Mouse (Mus musculus): ENCODE results near the gene Gpld1.

Gene Gpld1

GRCm38 (mm10) chr13:24942512-24943282, at the start of gene Gpld1:
TSS of gene Gpld1 (plus strand) at chr13:24943152.
- peak; percentile 62 for DNase-seq (ENCODE audit: low read depth, low spot score)

DNA sequence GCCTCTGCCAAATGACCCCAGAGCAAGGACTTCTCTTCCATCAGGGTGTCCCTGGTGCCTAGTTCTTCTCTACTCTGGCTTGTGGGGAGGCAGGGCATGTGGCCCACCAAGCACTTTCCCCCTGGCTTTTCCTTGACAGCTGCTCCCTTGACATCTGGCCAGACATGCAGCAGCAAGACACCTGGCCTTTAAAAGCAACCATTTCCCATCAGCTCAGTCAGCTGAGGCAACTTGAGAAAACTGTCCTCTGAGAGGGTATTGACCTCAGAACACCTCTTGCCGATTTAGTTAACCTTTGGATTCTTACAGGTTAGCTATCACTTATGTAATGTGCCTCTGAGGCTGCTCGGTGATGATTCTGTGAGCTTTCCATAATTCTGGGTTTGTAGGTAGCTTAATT, 49.1 kb upstream of the Gpld1 start:
- no peak for DNase-seq (ENCODE audit: low read depth, low spot score)

DNA sequence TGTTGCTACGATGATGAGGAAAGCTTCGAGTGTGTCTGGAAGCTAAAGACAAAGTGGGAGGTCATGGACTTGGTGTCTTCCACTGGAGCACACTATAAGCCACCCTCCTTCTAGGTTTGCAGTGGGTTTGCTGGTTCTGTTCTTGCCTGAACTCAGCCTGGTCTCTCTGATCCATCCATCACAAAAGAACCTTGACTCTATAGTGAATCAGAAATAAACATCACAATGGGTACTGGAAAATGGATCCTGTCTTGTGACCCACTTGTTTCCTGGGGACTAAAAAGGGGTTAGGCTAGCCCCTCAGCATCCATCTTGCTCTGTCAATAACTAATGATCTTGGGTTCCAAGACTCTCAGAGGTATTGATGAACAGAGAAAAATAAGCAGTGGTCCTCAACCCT, 41.0 kb upstream of the Gpld1 start:
- peak; percentile 58 for DNase-seq (ENCODE audit: low read depth, low spot score)

- no peak for DNase-seq (ENCODE audit: low read depth, low spot score)
Observed at GRCm38 (mm10) chr13:24903412-24903811, 39.5 kb upstream of the Gpld1 start.

GRCm38 (mm10) chr13:24905422-24905821, 37.5 kb upstream of the Gpld1 start:
- DNase-seq (ENCODE audit: low read depth, low spot score): no peak

- peak; percentile 70 for DNase-seq (ENCODE audit: low read depth, low spot score)
Observed at GRCm38 (mm10) chr13:24906831-24907570, 36.0 kb upstream of the Gpld1 start.

DNA sequence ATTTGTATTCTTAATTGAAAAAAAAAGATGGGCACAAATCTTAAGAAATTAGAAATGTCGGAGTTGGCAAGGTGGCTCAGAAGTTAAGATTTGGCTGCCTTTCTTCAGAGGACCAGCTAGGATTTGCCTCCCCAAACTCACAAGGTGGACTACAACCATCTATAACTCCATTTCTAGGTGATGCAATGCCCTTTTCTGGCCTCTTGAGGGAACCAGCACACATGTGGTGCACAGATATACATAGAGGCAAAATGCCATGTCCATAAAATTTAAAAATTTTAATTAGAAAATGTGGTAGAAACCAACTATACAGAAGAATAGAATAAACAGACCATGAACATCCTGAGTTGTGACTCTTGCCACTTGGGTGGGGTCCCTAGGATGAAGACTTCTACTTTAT, 33.8 kb upstream of the Gpld1 start:
- no peak for DNase-seq (ENCODE audit: low read depth, low spot score)

DNA sequence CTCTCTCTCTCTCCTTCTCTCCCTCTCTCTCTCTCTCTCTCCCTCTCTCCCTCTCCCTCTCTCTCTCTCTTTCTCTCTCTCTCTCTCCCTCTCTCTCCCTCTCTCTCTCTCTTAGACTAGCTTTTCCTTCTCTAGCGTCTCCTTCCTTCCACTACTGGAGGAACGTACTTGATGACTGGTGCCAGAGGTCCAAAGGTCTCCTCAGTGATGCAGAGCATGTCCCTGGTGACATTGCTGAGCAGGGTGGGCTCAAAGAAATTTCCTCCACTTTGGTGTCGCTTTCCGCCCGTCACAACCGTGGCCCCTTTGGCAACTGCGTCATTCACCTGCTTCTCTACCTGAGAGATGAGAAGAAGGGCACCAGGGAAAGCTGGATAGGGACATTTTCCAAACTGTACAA, 29.4 kb upstream of the Gpld1 start:
- DNase-seq (ENCODE audit: low read depth, low spot score): no peak

GRCm38 (mm10) chr13:24914915-24915314, 28.0 kb upstream of the Gpld1 start:
- no peak for DNase-seq (ENCODE audit: low read depth, low spot score)

- peak; percentile 64 for DNase-seq (ENCODE audit: low read depth, low spot score)
Observed at GRCm38 (mm10) chr13:24915831-24916230, 27.1 kb upstream of the Gpld1 start.

DNA sequence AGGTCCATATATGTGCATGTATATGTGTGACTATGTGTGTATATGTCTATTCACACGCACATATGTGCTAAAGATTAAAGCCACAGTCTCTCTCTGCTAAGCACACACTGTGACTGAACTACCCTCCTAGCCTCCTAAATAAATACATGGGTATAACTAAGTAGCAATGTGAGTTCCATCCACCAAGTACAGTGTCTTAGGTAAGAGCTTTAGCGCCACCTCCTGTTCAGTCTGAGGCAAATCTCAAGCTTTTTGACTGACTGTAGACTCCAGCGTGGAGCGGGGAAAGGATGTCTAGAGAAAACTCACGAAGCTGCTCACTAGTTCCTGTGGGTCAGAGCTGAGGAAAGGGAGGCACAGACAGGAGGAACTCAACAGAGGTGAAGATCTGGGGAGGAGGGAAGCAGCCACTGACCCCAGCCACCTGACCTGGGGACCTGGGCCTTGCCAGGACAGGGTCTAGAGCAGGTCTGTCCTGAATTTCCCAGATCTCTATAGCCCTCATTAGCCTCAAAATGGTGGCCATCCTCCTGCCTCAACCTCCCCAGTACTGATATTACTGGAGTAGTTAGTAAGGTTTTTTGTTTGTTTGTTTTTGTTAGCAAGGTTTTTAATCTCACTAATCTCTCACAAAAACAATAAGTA, 22.5 kb upstream of the Gpld1 start:
- DNase-seq (ENCODE audit: low read depth, low spot score): peak; percentile 81

GRCm38 (mm10) chr13:24921281-24921680, 21.7 kb upstream of the Gpld1 start:
- DNase-seq (ENCODE audit: low read depth, low spot score): no peak

DNA sequence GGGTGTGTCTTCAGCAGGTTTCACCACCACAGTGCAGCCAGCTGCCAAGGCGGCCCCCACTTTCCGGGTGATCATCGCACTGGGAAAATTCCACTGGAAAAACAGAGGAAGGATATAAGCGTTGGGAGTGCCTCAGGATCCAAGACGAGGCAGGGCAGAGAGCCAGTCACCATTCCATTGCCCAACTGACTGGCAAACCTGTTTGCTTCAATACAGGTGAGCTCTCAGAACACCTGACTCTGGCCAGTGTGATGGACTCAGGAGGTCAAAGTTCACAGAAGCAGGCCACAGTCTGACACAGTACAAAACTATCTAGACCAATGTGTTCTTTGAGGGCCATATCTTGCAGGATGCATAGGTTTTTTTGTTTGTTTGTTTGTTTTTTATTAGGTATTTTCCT, 19.0 kb upstream of the Gpld1 start:
- DNase-seq (ENCODE audit: low read depth, low spot score): no peak

DNA sequence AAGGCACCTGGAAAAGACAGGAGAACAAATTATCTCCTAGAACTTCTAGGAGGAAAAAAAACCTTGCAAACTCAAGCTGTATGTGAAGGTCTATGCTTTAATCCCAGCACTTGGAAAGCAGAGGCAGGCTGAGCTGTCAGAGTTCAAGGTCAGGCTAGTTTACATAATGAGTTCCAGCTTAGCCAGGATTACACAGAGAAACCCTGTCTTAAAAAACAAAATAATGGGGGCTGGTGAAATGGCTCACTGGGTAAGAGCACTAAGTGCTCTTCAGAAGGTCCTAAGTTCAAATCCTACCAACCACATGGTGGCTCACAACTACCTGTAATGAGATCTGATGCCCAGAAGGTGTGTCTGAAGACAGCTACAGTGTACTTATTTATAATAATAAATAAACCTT, 12.4 kb upstream of the Gpld1 start:
- DNase-seq (ENCODE audit: low read depth, low spot score): no peak

DNA sequence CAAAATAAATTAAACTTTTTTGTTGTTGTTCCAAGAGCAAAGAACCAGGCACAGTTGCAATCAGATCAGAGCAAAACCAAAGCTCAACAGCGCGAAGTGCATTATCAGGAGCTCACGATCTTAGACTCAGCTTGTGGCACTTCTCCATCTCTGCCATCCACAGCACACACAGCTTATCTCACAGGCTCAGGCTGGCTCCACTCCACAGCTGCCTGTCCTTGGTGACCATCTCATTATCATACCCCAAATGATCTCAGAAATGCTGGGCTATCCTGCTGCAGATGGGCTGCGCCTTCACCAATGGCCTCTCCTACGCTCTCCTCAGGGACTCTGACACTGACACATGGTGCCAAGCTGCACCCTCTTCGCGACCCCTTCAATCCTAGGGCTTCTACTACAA, 9.8 kb upstream of the Gpld1 start:
- no peak for DNase-seq (ENCODE audit: low read depth, low spot score)

- DNase-seq (ENCODE audit: low read depth, low spot score): no peak
Observed at GRCm38 (mm10) chr13:24936772-24937107, 6.2 kb upstream of the Gpld1 start.

DNA sequence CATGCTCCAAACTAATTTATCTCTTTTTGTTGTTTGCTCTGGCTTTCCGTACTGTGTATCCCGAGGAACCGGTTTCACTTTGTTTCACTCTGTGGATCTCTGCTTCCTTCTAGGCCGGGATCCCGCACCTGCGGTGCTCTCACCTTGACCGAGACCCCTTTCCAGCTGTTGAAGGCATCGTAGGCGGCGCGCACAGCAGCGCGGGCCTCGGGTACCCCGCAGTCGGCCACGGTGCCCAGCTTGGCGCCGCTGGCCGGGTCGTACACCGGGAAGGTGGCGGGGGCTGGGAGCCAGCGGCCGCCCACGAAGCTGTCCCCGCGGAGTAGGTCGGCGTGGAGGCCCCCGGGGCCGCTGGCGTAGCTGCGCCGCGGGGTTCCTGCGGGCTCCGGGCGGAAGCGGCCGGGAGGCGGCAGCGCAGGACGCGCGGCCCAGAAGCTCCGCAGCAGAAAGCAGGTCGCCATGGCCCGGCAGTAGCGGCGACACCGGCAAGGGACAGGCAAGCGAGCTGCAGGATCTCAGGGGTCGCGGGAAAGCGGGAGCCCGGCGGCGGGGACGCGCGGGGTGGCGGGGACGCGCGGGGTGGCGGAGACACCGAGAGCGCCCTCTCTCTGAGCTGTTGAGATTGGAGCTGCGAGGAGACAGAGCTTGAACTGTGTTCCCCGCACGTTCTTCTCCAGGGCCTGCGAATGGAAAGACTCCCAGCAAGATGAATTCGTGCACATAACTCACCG, 5.7 kb upstream of the Gpld1 start, which contains the start of gene Aldh5a1:
Gene Aldh5a1, minus strand, starts transcription at position 554 of the 731 bp plus-strand sequence.
- DNase-seq (ENCODE audit: low read depth, low spot score): peak; percentile 81

- DNase-seq (ENCODE audit: low read depth, low spot score): no peak
Observed at GRCm38 (mm10) chr13:24937839-24938166, 5.1 kb upstream of the Gpld1 start.

DNA sequence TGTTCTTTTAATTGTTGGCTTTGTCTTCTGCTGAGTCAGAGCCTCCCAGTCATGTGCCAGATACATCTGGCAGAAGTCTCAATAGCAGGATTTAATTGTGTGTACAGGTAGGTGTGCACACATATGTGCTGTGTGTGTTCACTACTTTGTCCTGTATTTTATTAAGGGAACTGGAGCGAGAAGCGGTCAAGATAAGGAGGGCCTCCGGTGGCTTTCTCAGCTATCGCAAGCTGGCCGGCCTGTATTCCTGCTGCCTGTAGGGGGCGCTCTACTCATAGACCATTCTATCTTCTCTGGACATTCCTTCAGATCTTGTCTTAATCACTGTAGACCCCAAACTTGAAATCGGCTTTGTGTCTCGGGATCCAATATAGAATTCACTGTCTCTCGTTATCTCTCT, 4.3 kb upstream of the Gpld1 start:
- DNase-seq (ENCODE audit: low read depth, low spot score): peak; percentile 83

GRCm38 (mm10) chr13:24939472-24939871, 3.5 kb upstream of the Gpld1 start:
- no peak for DNase-seq (ENCODE audit: low read depth, low spot score)

DNA sequence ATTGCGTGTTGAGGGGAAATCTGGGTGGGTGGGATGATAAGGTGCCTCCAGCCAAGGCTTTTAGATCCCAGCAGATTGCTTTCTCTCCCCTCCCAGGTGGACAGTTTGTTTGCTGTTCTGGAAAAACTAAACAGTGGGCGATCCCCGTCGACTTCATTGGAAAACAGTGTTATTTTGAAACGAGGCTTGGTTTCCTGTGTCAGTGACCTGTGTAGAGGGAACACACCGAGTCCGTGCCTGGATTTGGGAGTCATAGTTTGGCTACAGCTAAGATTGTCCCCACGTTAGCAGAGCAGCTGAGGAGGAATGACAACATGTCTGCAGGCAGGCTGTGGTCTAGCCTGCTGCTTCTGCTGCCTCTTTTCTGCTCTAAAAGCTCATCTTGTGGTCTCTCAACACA, 351 bp downstream of the Gpld1 start:
- no peak for DNase-seq (ENCODE audit: low read depth, low spot score)

DNA sequence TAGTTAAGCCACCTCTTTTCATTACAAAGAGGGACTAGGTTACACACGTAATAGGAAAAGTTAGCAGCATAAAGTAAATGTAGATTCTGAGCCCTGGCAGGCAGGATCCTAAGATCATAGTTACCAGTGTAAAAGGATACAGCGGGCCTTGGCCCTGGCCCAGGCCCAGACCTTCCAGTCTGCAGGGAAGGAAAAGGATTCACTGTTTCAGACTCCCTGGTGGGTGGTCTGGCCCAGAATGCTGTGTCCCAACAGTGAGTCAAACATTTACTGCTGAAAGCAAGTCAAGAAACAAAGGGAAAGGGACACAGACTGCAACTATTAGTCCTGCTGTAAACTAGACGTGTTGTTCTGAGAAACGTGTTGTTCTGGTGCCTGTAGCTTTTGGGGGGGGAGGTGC, 2.6 kb downstream of the Gpld1 start:
- DNase-seq (ENCODE audit: low read depth, low spot score): peak; percentile 39

All from ZHBTc4 (cell line).